Mouse (Mus musculus) small intestine, adult 2 months (tissue): Measurements from ENCODE around the gene Ssh2. TPM values are rescaled to one million over a fixed set of nuclear protein-coding genes. Genes with fewer than 3 reads are reported as not detected.

Experiments
- H3K27ac ChIP-seq: fragments of 200-500 bp; 2 replicates; pipeline ENCODE4 v1.5.1; 2012; ENCODE audit warnings: low read depth, low read length, control low read depth, inconsistent platforms; ENCODE audit not compliant: insufficient read depth
- H3K27me3 ChIP-seq: fragments of 200-500 bp; 2 replicates; pipeline ENCODE4 v1.6.1; 2012; ENCODE audit warnings: mild to moderate bottlenecking, moderate library complexity, low read length, inconsistent platforms; ENCODE audit not compliant: control insufficient read depth, insufficient read depth
- H3K36me3 ChIP-seq: fragments of 200-500 bp; 2 replicates; pipeline ENCODE4 v1.6.1; 2012; ENCODE audit warnings: mild to moderate bottlenecking, low read length, control low read depth, inconsistent platforms; ENCODE audit not compliant: control insufficient read depth, insufficient read depth
- H3K4me1 ChIP-seq: fragments of 200-500 bp; 2 replicates; pipeline ENCODE4 v1.6.1; 2012; ENCODE audit warnings: low read length, inconsistent platforms, mixed read lengths; ENCODE audit not compliant: control insufficient read depth, insufficient read depth, insufficient read length
- H3K4me3 ChIP-seq: fragments of 200-500 bp; 2 replicates; pipeline ENCODE4 v1.5.1; 2012; ENCODE audit warnings: low read depth, mild to moderate bottlenecking, control low read depth, inconsistent platforms, low read length, moderate library complexity
- CTCF ChIP-seq: fragments of 200-500 bp; IDR thresholded peaks from 2 replicates; pipeline ENCODE4 v1.5.1; 2012; ENCODE audit warnings: low read depth, mild to moderate bottlenecking, control low read depth, inconsistent platforms, low read length, moderate library complexity, mixed read lengths; ENCODE audit not compliant: insufficient replicate concordance, insufficient read length; ENCODE audit errors: extremely low read depth
- POLR2A ChIP-seq: fragments of 200-500 bp; IDR thresholded peaks from 2 replicates; pipeline ENCODE4 v1.6.1; 2012; ENCODE audit warnings: low read depth, mild to moderate bottlenecking, control low read depth, inconsistent platforms, low read length, moderate library complexity
- WGBS: fragments of 180-500 bp; shearing (Covaris S2); methylation state at CpG from one replicate; pipeline ENCODE4 v1.1.7; 2018; 5-methylcytosine and 5-hydroxymethylcytosine counted together
- polyA plus RNA-seq: library from polyadenylated mRNA; depleted of rRNA; stranded (reverse); fragments of >200 nt; gene quantifications from 2 replicates; pipeline ENCODE4 v1.2.3, GENCODE M21; 2012

Ssh2 gene
- polyA plus RNA-seq, 1 experiment = 5.3 TPM

DNA sequence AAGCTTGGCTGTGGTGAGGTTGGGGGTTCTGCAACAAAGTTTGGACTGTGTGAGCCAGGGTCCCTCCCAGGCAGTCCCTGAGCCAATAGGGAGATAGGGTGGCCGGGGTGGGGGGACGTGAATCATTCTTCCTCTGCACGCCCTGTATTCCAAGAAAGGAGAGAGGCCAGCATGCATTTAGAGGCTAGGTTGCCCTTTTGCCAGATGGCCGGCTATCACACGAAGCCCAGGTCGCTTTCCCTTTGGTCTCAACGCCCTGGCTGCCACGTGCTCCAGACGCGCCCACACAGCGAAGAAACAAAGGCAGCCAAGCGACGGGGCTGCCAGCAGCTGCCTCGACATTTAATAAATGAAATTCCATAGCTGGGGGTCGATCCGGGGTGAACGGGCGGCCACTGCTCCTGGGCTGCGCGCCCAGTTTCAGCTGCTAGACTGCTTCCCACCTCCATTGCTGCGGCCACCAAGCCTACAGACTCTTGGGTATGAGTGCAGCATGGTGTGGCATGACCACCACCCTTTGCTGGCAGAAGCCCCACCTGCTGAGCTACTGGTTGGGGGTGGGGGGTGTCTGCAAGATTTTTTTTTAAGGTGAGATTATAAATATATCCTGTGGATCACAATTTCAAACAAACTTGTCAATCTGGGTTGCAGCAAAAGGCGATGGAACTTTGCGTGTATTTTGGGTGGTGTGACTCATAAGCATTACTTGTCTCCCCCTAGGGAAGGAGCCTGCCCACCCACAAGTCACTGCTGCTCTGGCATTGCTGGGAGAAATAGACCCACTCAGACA is 275.6 kb downstream of the Ssh2 start:
- TF ChIP-seq CTCF (no peak), POLR2A (no peak)

GRCm38 (mm10) chr11:77492311-77492871 is 276.3 kb downstream of the Ssh2 start:
- under 1% methylated on average over 18 of the region's 18 CpGs for WGBS
- peaks cover 31% of the 10 kb centered on the region for H3K4me1 ChIP-seq
- H3K27me3 ChIP-seq = no peaks in the 10 kb centered on the region
- peak overlapping the region; percentile 68 for H3K4me3 ChIP-seq
- TF ChIP-seq CTCF (no peak), POLR2A (no peak)
- peak overlapping the region; percentile 49 for H3K27ac ChIP-seq
- H3K36me3 ChIP-seq = no peaks in the 10 kb centered on the region

More for the DNA sequence above, 275.6 kb downstream of the Ssh2 start:
- Histone ChIP-seq H3K4me3 (peak overlapping the region; percentile 45), H3K27ac (peak overlapping the region; percentile 45), H3K27me3 (no peaks in the 10 kb centered on the region), H3K36me3 (no peaks in the 10 kb centered on the region), H3K4me1 (peaks cover 25% of the 10 kb centered on the region)
- WGBS = under 1% methylated on average over 23 of the region's 23 CpGs

- TF ChIP-seq CTCF (no peak), POLR2A (peak; percentile 80)
- peak overlapping the region; percentile 49 for H3K27ac ChIP-seq
- WGBS = 1% methylated on average over 32 of the region's 32 CpGs
- no peaks in the 10 kb centered on the region for H3K36me3 ChIP-seq
- H3K27me3 ChIP-seq = no peaks in the 10 kb centered on the region
- peaks cover 36% of the 10 kb centered on the region for H3K4me1 ChIP-seq
- peak overlapping the region; percentile 68 for H3K4me3 ChIP-seq
Measured at GRCm38 (mm10) chr11:77492911-77493332, 276.8 kb downstream of the Ssh2 start.

DNA sequence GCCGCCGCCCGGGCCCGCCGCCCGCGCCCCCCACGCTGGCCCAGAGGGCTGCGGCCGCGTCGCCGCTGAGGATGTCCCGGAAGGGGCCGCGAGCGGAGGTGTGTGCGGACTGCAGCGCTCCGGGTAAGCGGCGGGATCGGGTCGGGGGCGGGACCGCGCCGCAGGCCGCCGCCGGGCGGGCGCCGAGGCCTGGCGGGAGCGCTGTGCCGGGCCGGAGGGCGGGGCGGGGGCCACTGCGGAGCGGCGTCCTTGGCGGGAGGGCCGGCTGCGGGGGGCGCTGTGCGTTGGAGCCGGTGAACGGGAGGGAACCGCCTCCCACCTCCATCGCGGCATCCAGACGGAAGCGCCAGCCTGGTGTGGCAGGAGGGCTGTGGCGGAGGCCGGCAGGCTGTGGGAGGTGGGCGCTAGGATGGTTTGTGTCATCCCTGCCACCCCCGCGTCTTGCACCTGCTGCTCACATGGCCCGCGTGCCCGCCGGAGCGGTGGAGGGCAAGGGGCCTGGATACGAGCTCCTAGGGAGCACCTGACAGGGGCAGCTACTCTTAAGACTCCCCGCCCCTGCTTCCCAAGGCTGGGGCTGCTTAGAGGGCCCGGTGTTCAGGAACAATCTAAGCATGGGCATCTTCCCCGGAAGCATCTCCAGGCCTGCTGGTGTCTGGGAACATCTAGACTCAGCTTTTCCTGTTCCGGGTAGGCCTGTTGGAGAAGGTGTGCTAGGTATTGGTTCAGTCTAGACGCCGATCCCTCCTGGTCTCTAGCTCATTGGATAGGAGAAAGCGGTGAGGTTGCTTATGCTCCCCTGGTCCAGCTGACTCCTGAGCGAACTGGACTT is 277.6 kb downstream of the Ssh2 start, which contains the start of gene Git1:
TSS of gene Git1 (plus strand) at position 51 of the 832 bp plus-strand sequence.
- H3K4me3 ChIP-seq = peak within 1 kb of the TSS; percentile 89
- H3K4me1 ChIP-seq = peaks cover 44% of the 10 kb centered on the region
- no peaks in the 10 kb centered on the region for H3K36me3 ChIP-seq
- H3K27me3 ChIP-seq = no peaks in the 10 kb centered on the region
- TF ChIP-seq POLR2A (peak; percentile 41; the same call in 1 of the 2 replicates), CTCF (no peak)
- WGBS = 1% methylated on average over 72 of the region's 74 CpGs
- H3K27ac ChIP-seq = peak within 1 kb of the TSS; percentile 74

- Histone ChIP-seq H3K36me3 (peaks cover 2% of the 10 kb centered on the region; the same call in 1 of the 2 replicates), H3K4me3 (peak overlapping the region; percentile 89), H3K27ac (peak overlapping the region; percentile 74), H3K27me3 (no peaks in the 10 kb centered on the region), H3K4me1 (peaks cover 42% of the 10 kb centered on the region)
- WGBS = 17% methylated on average over 4 of the region's 4 CpGs
- TF ChIP-seq CTCF (no peak), POLR2A (0 out of 2 replicates have a peak, but pooled peaks have one; percentile 1)
Measured at GRCm38 (mm10) chr11:77494344-77494676, 278.2 kb downstream of the Ssh2 start.

GRCm38 (mm10) chr11:77494782-77495181 is 278.7 kb downstream of the Ssh2 start:
- Histone ChIP-seq H3K4me1 (peaks cover 42% of the 10 kb centered on the region), H3K4me3 (no peak overlapping the region), H3K27me3 (no peaks in the 10 kb centered on the region), H3K27ac (no peak overlapping the region), H3K36me3 (peaks cover 7% of the 10 kb centered on the region)
- 69% methylated on average over 6 of the region's 6 CpGs for WGBS
- TF ChIP-seq CTCF = no peak
- TF ChIP-seq POLR2A = no peak

GRCm38 (mm10) chr11:77495507-77495906 is 279.4 kb downstream of the Ssh2 start:
- peak overlapping the region; percentile 53; the same call in 1 of the 2 replicates for H3K27ac ChIP-seq

More at GRCm38 (mm10) chr11:77495507-77495906, 279.4 kb downstream of the Ssh2 start:
- Histone ChIP-seq H3K27me3 (no peaks in the 10 kb centered on the region), H3K4me1 (peaks cover 45% of the 10 kb centered on the region), H3K36me3 (peaks cover 14% of the 10 kb centered on the region), H3K4me3 (no peak overlapping the region)
- TF ChIP-seq CTCF (no peak), POLR2A (no peak)
